Mouse (Mus musculus) spleen, adult 2 months (tissue): ENCODE data around the gene Cacna1a. TPM values are rescaled to one million over a fixed set of nuclear protein-coding genes. Genes with fewer than 3 reads are reported as not detected.
"Not testable (repeated sequence)": the region's sequence is repeated elsewhere in the genome, so short reads cannot be mapped to it uniquely, and the experiment has no call there.

Experiments
- DNase-seq, 2 experiments: peaks; one replicate each; pipeline versions ENCODE4 v3.0.0 to v3.0.0-alpha.2; 2012 to 2021; ENCODE audit warnings: low spot score in 2 of 2, low read depth in 1 of 2
- H3K27ac ChIP-seq: fragments of 200-500 bp; 2 replicates; pipeline ENCODE4 v1.5.1; 2012; ENCODE audit warnings: low read length, inconsistent platforms; ENCODE audit not compliant: insufficient read depth
- H3K27me3 ChIP-seq: fragments of 200-500 bp; 2 replicates; pipeline ENCODE4 v1.6.1; 2012; ENCODE audit warnings: mild to moderate bottlenecking, moderate library complexity, low read length, inconsistent platforms; ENCODE audit not compliant: control insufficient read depth, insufficient read depth
- H3K36me3 ChIP-seq: fragments of 200-500 bp; 2 replicates; pipeline ENCODE4 v1.6.1; 2012; ENCODE audit warnings: mild to moderate bottlenecking, low read length, inconsistent platforms; ENCODE audit not compliant: control insufficient read depth, insufficient read depth
- H3K4me1 ChIP-seq: fragments of 200-500 bp; 2 replicates; pipeline ENCODE4 v1.6.1; 2011; ENCODE audit warnings: inconsistent platforms; ENCODE audit not compliant: control insufficient read depth, insufficient read depth, insufficient read length
- H3K4me3 ChIP-seq: fragments of 200-500 bp; 2 replicates; pipeline ENCODE4 v1.5.1; 2011; ENCODE audit warnings: mild to moderate bottlenecking, inconsistent platforms; ENCODE audit not compliant: insufficient read depth, insufficient read length; ENCODE audit errors: extremely low read depth
- CTCF ChIP-seq: fragments of 200-500 bp; IDR thresholded peaks from 2 replicates; pipeline ENCODE4 v1.5.1; 2011; ENCODE audit warnings: mild to moderate bottlenecking, inconsistent platforms; ENCODE audit not compliant: insufficient read depth, insufficient read length, insufficient replicate concordance; ENCODE audit errors: extremely low read depth
- POLR2A ChIP-seq: fragments of 200-500 bp; IDR thresholded peaks from 2 replicates; pipeline ENCODE4 v1.6.1; 2011; ENCODE audit warnings: low read depth, low read length, inconsistent platforms
- WGBS: fragments of 180-500 bp; shearing (Covaris S2); methylation state at CpG from one replicate; pipeline ENCODE4 v1.1.7; 2018; 5-methylcytosine and 5-hydroxymethylcytosine counted together
- polyA plus RNA-seq: library from polyadenylated mRNA; depleted of rRNA; stranded (reverse); fragments of >200 nt; gene quantifications from 2 replicates; pipeline ENCODE4 v1.2.3, GENCODE M21; 2012

The Cacna1a gene
- polyA plus RNA-seq, 1 experiment, result 7.0 TPM

DNA sequence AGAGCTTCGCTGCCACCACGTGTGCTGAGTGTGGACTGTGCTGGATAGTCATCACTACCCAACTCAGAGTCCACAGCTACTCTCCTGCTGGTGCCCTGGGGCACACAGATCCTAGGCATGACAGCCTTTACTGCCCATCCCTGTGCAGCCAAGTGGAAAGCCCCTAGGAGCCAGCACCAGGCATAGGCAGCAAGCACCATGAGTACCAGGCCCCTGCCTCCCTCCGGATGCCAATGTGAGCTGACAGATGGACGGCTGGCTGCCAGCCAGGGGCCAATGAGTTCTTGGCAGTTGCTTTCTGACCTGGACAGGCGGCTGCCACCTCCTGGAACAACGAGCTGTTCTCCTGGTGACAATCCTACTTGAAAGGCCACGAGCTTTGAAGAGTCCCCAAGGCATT lies 97.6 kb downstream of the Cacna1a start:
- TF ChIP-seq POLR2A (no peak), CTCF (no peak)
- WGBS, result 82% methylated on average over 7 of the region's 7 CpGs
- DNase-seq, result no peak
- no peak overlapping the region for H3K27ac ChIP-seq
- no peaks in the 10 kb centered on the region for H3K36me3 ChIP-seq
- H3K27me3 ChIP-seq, result no peaks in the 10 kb centered on the region
- no peaks in the 10 kb centered on the region for H3K4me1 ChIP-seq
- H3K4me3 ChIP-seq, result no peak overlapping the region

DNA sequence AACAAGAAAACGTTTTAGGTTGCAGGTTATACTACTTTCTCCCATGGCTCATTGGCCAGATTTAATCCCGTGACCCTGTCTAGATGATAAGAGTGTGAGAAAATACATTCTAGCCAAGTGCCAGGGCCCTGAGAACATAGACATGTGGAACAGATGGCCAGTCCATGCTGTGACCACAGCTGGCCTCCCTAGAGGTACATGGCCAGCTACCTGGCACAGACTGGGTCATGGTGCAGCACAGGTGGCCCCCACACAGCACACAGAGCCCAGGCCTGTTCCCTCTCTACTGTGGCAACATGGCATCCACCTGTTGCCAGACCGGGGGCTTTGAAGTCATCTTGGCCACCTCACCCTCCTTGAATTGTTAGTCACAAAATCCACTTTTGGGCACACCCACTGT lies 101.0 kb downstream of the Cacna1a start:
- no peaks in the 10 kb centered on the region for H3K4me1 ChIP-seq
- H3K27ac ChIP-seq, result no peak overlapping the region
- no peak for TF ChIP-seq CTCF
- TF ChIP-seq POLR2A, result no peak
- 79% methylated on average over 3 of the region's 3 CpGs for WGBS
- H3K36me3 ChIP-seq, result no peaks in the 10 kb centered on the region
- no peaks in the 10 kb centered on the region for H3K27me3 ChIP-seq
- no peak overlapping the region for H3K4me3 ChIP-seq
- no peak for DNase-seq

DNA sequence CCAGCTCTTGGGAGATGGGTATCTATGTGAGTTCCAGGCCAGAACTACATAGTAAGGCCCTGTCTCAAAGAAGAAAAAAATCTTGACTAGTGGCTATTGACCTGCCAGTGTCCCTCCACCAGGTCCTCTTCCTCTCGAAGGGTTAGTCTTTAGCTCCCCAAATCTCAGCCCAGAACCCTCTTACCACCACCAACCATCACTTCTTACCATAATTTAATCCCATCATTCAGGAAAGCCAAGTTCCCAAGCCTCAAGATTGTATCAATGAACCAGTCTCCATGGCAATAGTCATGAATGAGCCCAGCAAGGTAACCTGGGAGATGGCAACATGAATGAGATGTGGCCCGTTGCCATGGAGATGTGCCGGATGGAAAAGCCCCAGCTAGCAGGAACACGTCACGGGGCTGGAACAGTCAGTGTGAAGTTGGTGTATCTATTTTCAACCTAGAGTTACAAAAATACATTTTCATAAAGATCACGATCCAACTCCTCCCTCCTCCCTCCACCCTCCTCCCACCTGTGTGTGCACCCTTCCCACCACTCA lies 106.4 kb downstream of the Cacna1a start:
- Histone ChIP-seq H3K4me3 (no peak overlapping the region), H3K27me3 (no peaks in the 10 kb centered on the region), H3K4me1 (no peaks in the 10 kb centered on the region), H3K27ac (no peak overlapping the region), H3K36me3 (no peaks in the 10 kb centered on the region)
- DNase-seq, result no peak
- 89% methylated on average over 6 of the region's 6 CpGs for WGBS
- no peak for TF ChIP-seq POLR2A
- TF ChIP-seq CTCF, result no peak

DNA sequence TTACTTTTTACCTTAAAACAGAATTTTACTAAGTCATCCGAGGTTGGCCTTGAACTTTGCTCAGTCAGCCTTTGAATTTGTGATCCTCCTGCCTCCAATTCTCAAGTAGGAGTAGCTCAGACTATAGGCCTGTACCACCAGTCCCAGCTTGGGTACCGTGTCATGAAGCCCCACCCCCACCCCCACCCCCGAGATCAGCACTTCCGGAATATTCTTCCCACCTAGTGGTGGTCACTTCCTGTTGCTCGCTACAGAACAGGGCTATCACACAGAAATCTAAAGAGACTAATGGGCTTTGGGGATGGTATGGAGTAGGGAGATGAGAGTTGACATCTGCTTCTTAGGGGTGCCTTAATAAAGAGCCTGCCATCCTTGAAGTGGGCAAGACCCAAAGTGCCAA lies 112.9 kb downstream of the Cacna1a start:
- WGBS, result 25% methylated on average over 5 of the region's 5 CpGs
- TF ChIP-seq CTCF (no peak), POLR2A (no peak)
- Histone ChIP-seq H3K4me3 (no peak overlapping the region), H3K27ac (no peak overlapping the region), H3K36me3 (no peaks in the 10 kb centered on the region), H3K27me3 (no peaks in the 10 kb centered on the region), H3K4me1 (0 out of 2 replicates have a peak, but pooled peaks cover 3% of the 10 kb centered on the region)
- DNase-seq, result no peak

DNA sequence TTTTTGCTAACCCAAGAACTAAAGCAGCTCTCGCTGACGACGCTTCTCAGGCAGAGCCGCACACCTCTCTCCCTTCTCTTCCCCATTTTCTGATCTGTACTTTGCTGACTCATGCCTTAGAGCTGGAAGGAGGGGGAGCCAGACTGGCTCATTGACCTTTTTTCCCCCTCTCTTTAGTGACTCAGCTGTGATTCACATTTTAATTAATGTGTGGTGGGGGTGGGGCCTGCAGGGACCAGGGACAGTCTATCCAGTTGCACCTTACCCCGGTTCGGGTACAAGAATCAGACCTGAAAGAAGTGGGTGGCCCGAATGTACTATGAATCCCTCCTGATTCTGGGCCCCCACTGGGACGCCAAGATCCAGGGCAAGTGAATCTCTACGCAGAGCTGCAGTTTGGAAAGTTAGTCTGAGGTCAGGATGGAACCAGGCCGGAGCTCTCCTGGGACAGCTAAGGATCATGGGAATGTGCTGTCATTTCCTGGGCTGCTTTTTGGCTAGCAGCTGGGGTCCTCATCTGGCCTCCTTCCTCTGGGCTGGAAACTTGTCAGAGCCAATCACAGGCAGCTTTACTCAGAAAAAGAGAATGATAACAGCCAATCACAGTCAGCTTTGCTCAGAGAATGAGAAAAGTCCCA lies 113.5 kb downstream of the Cacna1a start:
- H3K36me3 ChIP-seq, result no peaks in the 10 kb centered on the region
- TF ChIP-seq POLR2A, result no peak
- no peak for TF ChIP-seq CTCF
- H3K4me3 ChIP-seq, result no peak overlapping the region
- no peaks in the 10 kb centered on the region for H3K27me3 ChIP-seq
- WGBS, result 47% methylated on average over 10 of the region's 10 CpGs
- 0 out of 2 replicates have a peak, but pooled peaks cover 3% of the 10 kb centered on the region for H3K4me1 ChIP-seq
- H3K27ac ChIP-seq, result no peak overlapping the region
- DNase-seq, result no peak

DNA sequence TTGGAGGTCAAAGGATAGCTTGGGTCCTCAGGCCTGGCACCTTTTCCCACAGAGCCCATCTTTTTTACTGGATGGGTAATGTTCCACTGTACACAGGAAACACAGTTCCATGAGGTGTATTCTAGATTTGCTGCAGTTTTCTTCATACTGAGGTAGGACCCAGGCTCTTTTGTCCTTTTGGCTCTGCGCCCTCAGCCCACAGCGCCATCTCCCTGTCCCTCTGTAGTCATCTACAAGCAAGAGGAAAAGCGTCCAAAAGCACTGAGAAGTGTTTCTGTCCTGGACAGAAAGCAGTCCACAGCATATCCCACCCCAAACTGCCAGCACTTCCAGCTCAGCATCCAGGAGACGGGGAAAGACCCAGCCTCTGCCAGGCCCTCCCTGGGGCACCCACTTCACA lies 114.4 kb downstream of the Cacna1a start:
- Histone ChIP-seq H3K4me3 (no peak overlapping the region), H3K4me1 (0 out of 2 replicates have a peak, but pooled peaks cover 3% of the 10 kb centered on the region), H3K27ac (no peak overlapping the region), H3K36me3 (no peaks in the 10 kb centered on the region), H3K27me3 (no peaks in the 10 kb centered on the region)
- WGBS, result 77% methylated on average over 4 of the region's 4 CpGs
- DNase-seq, result no peak
- TF ChIP-seq POLR2A (no peak), CTCF (no peak)

DNA sequence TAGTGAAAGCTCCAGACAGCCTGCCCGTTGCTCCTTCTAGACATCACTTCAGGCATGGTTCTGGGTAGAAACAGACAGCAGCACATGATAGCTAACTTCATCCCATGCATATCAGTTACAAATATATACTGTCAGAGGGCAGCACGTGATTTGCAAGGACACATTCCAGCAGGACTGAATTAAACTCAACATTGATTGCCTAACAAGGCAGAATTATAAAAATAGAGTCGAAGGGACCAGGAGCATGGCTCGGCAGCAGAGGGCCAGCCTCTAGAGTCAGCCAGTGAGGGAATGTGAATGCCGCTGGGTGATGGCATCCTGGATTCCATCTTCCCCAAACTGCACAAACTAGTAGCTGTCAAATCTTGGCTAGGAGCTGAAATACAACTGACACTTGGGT lies 119.0 kb downstream of the Cacna1a start:
- H3K4me1 ChIP-seq, result no peaks in the 10 kb centered on the region
- no peak overlapping the region for H3K27ac ChIP-seq
- no peaks in the 10 kb centered on the region for H3K36me3 ChIP-seq
- H3K4me3 ChIP-seq, result no peak overlapping the region
- no peak for TF ChIP-seq CTCF
- no peak for TF ChIP-seq POLR2A
- H3K27me3 ChIP-seq, result no peaks in the 10 kb centered on the region
- no peak for DNase-seq
- 91% methylated on average over 5 of the region's 5 CpGs for WGBS

DNA sequence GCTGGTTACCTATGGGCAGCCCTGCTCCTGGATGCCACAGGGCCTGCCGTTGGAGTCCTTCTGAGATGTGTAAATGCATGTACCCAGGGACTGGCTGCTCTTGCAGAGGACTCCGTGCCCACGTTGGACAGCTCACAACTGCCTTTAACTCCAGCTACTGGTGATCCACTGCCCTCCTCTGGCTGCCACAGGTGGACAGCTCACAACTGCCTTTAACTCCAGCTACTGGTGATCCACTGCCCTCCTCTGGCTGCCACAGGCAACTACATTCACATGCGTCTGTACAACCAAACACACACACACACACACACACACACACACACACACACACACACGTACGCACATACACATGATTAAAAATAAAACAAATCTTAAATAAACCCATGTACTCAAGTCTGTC lies 121.5 kb downstream of the Cacna1a start:
- DNase-seq, H3K36me3 ChIP-seq, H3K4me3 ChIP-seq, H3K27ac ChIP-seq, H3K4me1 ChIP-seq, H3K27me3 ChIP-seq: not testable (repeated sequence)
- WGBS, result 80% methylated on average over 6 of the region's 6 CpGs
